Mouse (Mus musculus): Measurements from ENCODE around the gene Cdx2. TPM values are rescaled to one million over a fixed set of nuclear protein-coding genes. Genes with fewer than 3 reads are reported as not detected.

Cdx2 gene
- total and polyA plus RNA-seq, 2 experiments from 2014 or later: not detected

DNA sequence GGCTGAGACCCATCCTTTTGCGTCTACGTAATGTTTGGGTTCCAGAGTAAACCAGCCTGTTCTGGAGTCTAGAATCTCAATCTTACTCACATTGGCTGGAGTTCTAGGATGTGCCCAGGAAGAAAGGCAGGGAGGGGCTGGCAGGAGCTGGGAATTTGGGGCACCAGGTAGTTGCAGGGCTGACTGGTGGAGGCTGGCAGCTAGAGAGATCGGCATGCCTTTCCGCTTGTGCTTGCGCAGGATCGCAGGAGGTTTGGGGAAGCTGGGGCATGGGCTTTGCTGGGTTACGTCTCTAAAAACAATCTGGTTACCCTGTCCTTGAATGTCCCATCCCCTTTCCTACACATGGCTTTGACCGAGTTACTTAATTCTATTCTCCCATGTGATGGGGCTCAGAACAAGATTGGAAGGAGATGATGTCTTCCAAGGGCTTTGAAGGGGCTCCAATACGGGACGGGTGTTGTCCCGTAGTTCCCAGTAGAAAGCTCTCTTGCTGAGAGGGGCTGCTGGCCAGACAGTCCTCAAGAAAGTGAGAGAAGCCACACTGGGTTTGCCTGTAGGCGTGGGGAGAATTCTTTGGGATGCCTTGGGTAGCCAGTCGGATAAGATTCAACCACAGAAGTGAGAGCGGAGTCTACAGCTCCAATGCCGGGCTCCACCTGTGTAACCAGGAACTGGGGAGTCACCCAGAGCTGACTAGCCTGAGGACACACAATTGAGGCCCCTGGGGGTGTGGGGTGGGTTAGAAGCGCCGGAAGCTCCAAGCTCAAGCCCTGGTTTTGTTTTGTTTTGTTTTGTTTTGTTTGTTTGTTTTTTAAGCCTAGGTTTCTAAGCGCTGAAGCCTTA lies 30.1 kb downstream of the Cdx2 start:
- no peak overlapping the region for H3K9ac ChIP-seq (replicated peaks; ENCODE audit: low read length, poor library complexity, severe bottlenecking)
- no peak overlapping the region for H3K4me2 ChIP-seq (ENCODE audit: low read depth, low read length, poor library complexity, severe bottlenecking)
- 2% methylated on average over 18 of the region's 18 CpGs for WGBS
- TF ChIP-seq CTCF (IDR thresholded peaks at IDR 0.05): no peak
- no peak overlapping the region for H3K27ac ChIP-seq (ENCODE audit: low read depth, low read length)
- no peak for DNase-seq (ENCODE audit: low spot score)
- no peak overlapping the region for H3K4me3 ChIP-seq (ENCODE audit: low read depth, low read length)
- no peaks in the 10 kb centered on the region for H3K9me3 ChIP-seq (ENCODE audit: low read length)
- no peaks in the 10 kb centered on the region for H3K36me3 ChIP-seq (ENCODE audit: insufficient read depth, low read length)
- ATAC-seq (ENCODE audit: low FRiP score): no peak
- peaks cover 79% of the 10 kb centered on the region for H3K27me3 ChIP-seq (ENCODE audit: insufficient read depth, low read length)
- no peaks in the 10 kb centered on the region for H3K4me1 ChIP-seq (ENCODE audit: insufficient read depth, low read length)

GRCm38 (mm10) chr5:147275761-147276160 lies 31.3 kb downstream of the Cdx2 start:
- no peaks in the 10 kb centered on the region for H3K9me3 ChIP-seq (ENCODE audit: low read length)
- no peak for TF ChIP-seq CTCF (IDR thresholded peaks at IDR 0.05)
- ATAC-seq (ENCODE audit: low FRiP score) (no peak), DNase-seq (ENCODE audit: low spot score) (no peak)
- H3K9ac ChIP-seq (replicated peaks; ENCODE audit: low read length, poor library complexity, severe bottlenecking): no peak overlapping the region
- H3K4me3 ChIP-seq (ENCODE audit: low read depth, low read length): no peak overlapping the region
- H3K4me2 ChIP-seq (ENCODE audit: low read depth, low read length, poor library complexity, severe bottlenecking): no peak overlapping the region
- no peak overlapping the region for H3K27ac ChIP-seq (ENCODE audit: low read depth, low read length)
- H3K4me1 ChIP-seq (ENCODE audit: insufficient read depth, low read length): no peaks in the 10 kb centered on the region
- WGBS: 20% methylated on average over 3 of the region's 3 CpGs
- H3K27me3 ChIP-seq (ENCODE audit: insufficient read depth, low read length): peaks cover 87% of the 10 kb centered on the region
- no peaks in the 10 kb centered on the region for H3K36me3 ChIP-seq (ENCODE audit: insufficient read depth, low read length)

- peaks cover 95% of the 10 kb centered on the region for H3K27me3 ChIP-seq (ENCODE audit: insufficient read depth, low read length)
- no peaks in the 10 kb centered on the region for H3K4me1 ChIP-seq (ENCODE audit: insufficient read depth, low read length)
- no peak overlapping the region for H3K4me2 ChIP-seq (ENCODE audit: low read depth, low read length, poor library complexity, severe bottlenecking)
- no peak overlapping the region for H3K27ac ChIP-seq (ENCODE audit: low read depth, low read length)
- no peak for TF ChIP-seq CTCF (IDR thresholded peaks at IDR 0.05)
- no peak overlapping the region for H3K4me3 ChIP-seq (ENCODE audit: low read depth, low read length)
- ATAC-seq (ENCODE audit: low FRiP score): no peak
- no peak for DNase-seq (ENCODE audit: low spot score)
- H3K9ac ChIP-seq (replicated peaks; ENCODE audit: low read length, poor library complexity, severe bottlenecking): no peak overlapping the region
- no peaks in the 10 kb centered on the region for H3K36me3 ChIP-seq (ENCODE audit: insufficient read depth, low read length)
- WGBS: 1% methylated on average over 48 of the region's 48 CpGs
- H3K9me3 ChIP-seq (ENCODE audit: low read length): no peaks in the 10 kb centered on the region
Observed at GRCm38 (mm10) chr5:147274174-147275141, 32.6 kb downstream of the Cdx2 start.

DNA sequence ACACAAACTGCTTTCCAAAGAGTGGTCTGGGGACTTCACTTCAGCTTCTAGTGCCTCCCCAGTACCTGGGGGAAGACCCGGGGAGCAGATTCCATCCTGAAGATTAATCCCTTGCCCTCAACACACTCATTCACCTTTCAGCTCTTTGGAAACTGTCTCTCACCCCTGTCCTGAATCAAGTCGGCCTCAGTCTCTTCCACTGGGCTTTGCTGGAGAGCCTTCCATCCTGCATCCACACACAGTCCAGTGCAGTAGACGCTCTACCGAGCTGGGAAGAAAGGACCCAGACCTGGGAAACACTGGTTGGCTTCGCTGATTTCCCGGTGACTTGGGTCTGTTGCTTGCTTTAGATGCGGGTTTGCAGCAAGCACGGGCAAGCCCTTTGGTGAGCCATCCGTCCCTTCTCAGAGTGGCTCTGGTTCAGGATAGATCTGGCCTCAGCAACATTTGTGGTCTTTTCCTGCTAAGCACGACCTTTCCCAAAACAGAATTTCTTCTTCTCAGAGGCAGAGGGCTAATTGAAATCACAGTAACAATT lies 34.2 kb downstream of the Cdx2 start:
- 2% methylated on average over 10 of the region's 10 CpGs for WGBS
- Histone ChIP-seq H3K9ac (replicated peaks; ENCODE audit: low read length, poor library complexity, severe bottlenecking) (no peak overlapping the region), H3K4me3 (ENCODE audit: low read depth, low read length) (no peak overlapping the region), H3K4me1 (ENCODE audit: insufficient read depth, low read length) (no peaks in the 10 kb centered on the region), H3K27me3 (ENCODE audit: insufficient read depth, low read length) (peaks cover 95% of the 10 kb centered on the region), H3K36me3 (ENCODE audit: insufficient read depth, low read length) (no peaks in the 10 kb centered on the region), H3K9me3 (ENCODE audit: low read length) (no peaks in the 10 kb centered on the region), H3K4me2 (ENCODE audit: low read depth, low read length, poor library complexity, severe bottlenecking) (no peak overlapping the region), H3K27ac (ENCODE audit: low read depth, low read length) (no peak overlapping the region)
- TF ChIP-seq CTCF (IDR thresholded peaks at IDR 0.05): no peak
- ATAC-seq (ENCODE audit: low FRiP score) (no peak), DNase-seq (ENCODE audit: low spot score) (no peak)

- no peak for DNase-seq (ENCODE audit: low spot score)
- no peak for TF ChIP-seq CTCF (IDR thresholded peaks at IDR 0.05)
- no peak for ATAC-seq (ENCODE audit: low FRiP score)
- H3K4me3 ChIP-seq (ENCODE audit: low read depth, low read length): no peak overlapping the region
- H3K9ac ChIP-seq (replicated peaks; ENCODE audit: low read length, poor library complexity, severe bottlenecking): no peak overlapping the region
- 5% methylated on average over 12 of the region's 12 CpGs for WGBS
- H3K27me3 ChIP-seq (ENCODE audit: insufficient read depth, low read length): peaks cover 94% of the 10 kb centered on the region
- no peaks in the 10 kb centered on the region for H3K9me3 ChIP-seq (ENCODE audit: low read length)
- H3K4me1 ChIP-seq (ENCODE audit: insufficient read depth, low read length): no peaks in the 10 kb centered on the region
- H3K27ac ChIP-seq (ENCODE audit: low read depth, low read length): no peak overlapping the region
- H3K4me2 ChIP-seq (ENCODE audit: low read depth, low read length, poor library complexity, severe bottlenecking): no peak overlapping the region
- no peaks in the 10 kb centered on the region for H3K36me3 ChIP-seq (ENCODE audit: insufficient read depth, low read length)
Observed at GRCm38 (mm10) chr5:147272046-147272807, 34.8 kb downstream of the Cdx2 start.
